Mouse (Mus musculus) C2C12 (cell line): ENCODE results near the gene Msi2. TPM values are rescaled to one million over a fixed set of nuclear protein-coding genes. Genes with fewer than 3 reads are reported as not detected.

Experiments used
- H3K27me3 ChIP-seq: one replicate; pipeline ENCODE4 v1.6.1; 2011; ENCODE audit not compliant: control insufficient read depth, insufficient read depth, insufficient read length
- H3K36me3 ChIP-seq: one replicate; pipeline ENCODE4 v1.6.1; 2011; ENCODE audit not compliant: control insufficient read depth, insufficient read depth
- H3K4me3 ChIP-seq: one replicate; pipeline ENCODE4 v1.5.1; 2011; ENCODE audit warnings: mild to moderate bottlenecking, control low read depth; ENCODE audit not compliant: poor library complexity, insufficient read depth, severe bottlenecking
- H3K79me2 ChIP-seq: one replicate; pipeline ENCODE4 v1.6.1; 2011; ENCODE audit not compliant: control insufficient read depth, insufficient read depth
- H3K79me3 ChIP-seq: one replicate; pipeline ENCODE4 v1.6.1; 2011; ENCODE audit warnings: low read depth, control low read depth
- H3ac ChIP-seq: one replicate; pipeline ENCODE3; 2011; ENCODE audit warnings: low read depth; ENCODE audit not compliant: control insufficient read depth, insufficient read length
- CEBPB ChIP-seq: IDR thresholded peaks from one replicate; pipeline ENCODE4 v1.6.1; 2011; ENCODE audit warnings: low read depth, mild to moderate bottlenecking, control low read depth, moderate library complexity
- CTCF ChIP-seq: IDR thresholded peaks from one replicate; pipeline ENCODE4 v1.5.1; 2011; ENCODE audit not compliant: control insufficient read depth, insufficient read depth, insufficient read length
- FOSL1 ChIP-seq: IDR thresholded peaks from one replicate; pipeline ENCODE4 v1.8.0; 2011; ENCODE audit warnings: mild to moderate bottlenecking, low read length; ENCODE audit not compliant: poor library complexity, insufficient read depth, severe bottlenecking
- MAX ChIP-seq: IDR thresholded peaks from one replicate; pipeline ENCODE4 v1.6.1; 2011; ENCODE audit warnings: mild to moderate bottlenecking, control low read depth
- MYOD1 ChIP-seq: IDR thresholded peaks from one replicate; pipeline ENCODE4 v1.6.1; 2011; ENCODE audit warnings: low read depth; ENCODE audit not compliant: control insufficient read depth, insufficient read length
- MYOG ChIP-seq: IDR thresholded peaks from one replicate; pipeline ENCODE4 v1.6.1; 2011; ENCODE audit not compliant: control insufficient read depth, insufficient read length; ENCODE audit errors: extremely low read depth
- USF1 ChIP-seq: IDR thresholded peaks from one replicate; pipeline ENCODE4 v1.6.1; 2011; ENCODE audit warnings: low read depth, mild to moderate bottlenecking, control low read depth, moderate library complexity
- polyA plus RNA-seq: library from polyadenylated mRNA; unstranded; fragments of >200 nt; fragmentation: generic; extraction: Trizol; gene quantifications from one replicate; pipeline ENCODE4 v1.2.1, GENCODE M21; 2012; ENCODE audit warnings: missing spikeins

The Msi2 gene
- polyA plus RNA-seq, 1 experiment = 8.4 TPM

GRCm38 (mm10) chr11:88441871-88442740 lies 276.2 kb downstream of the Msi2 start:
- no peaks in the 10 kb centered on the region for H3K79me2 ChIP-seq
- H3ac ChIP-seq = no peak overlapping the region
- H3K27me3 ChIP-seq = no peaks in the 10 kb centered on the region
- no peaks in the 10 kb centered on the region for H3K79me3 ChIP-seq
- H3K36me3 ChIP-seq = no peaks in the 10 kb centered on the region
- TF ChIP-seq MYOD1 (no peak), FOSL1 (no peak), MAX (no peak), USF1 (no peak)
- no peak overlapping the region for H3K4me3 ChIP-seq

- Histone ChIP-seq H3K36me3 (no peaks in the 10 kb centered on the region), H3K4me3 (no peak overlapping the region), H3K79me3 (no peaks in the 10 kb centered on the region), H3ac (no peak overlapping the region), H3K27me3 (no peaks in the 10 kb centered on the region), H3K79me2 (no peaks in the 10 kb centered on the region)
- TF ChIP-seq FOSL1 = no peak
- no peak for TF ChIP-seq MYOD1
- TF ChIP-seq CTCF = no peak
- no peak for TF ChIP-seq MYOG
- no peak for TF ChIP-seq CEBPB
- TF ChIP-seq USF1 = no peak
- TF ChIP-seq MAX = no peak
These were observed 279.7 kb downstream of the Msi2 start for GRCm38 (mm10) chr11:88438659-88439058.

- no peaks in the 10 kb centered on the region for H3K79me2 ChIP-seq
- H3ac ChIP-seq = no peak overlapping the region
- no peak for TF ChIP-seq CEBPB
- no peak for TF ChIP-seq USF1
- no peak for TF ChIP-seq MYOD1
- TF ChIP-seq CTCF = no peak
- TF ChIP-seq FOSL1 = no peak
- no peak for TF ChIP-seq MYOG
- TF ChIP-seq MAX = no peak
- H3K4me3 ChIP-seq = no peak overlapping the region
- no peaks in the 10 kb centered on the region for H3K27me3 ChIP-seq
- H3K36me3 ChIP-seq = no peaks in the 10 kb centered on the region
- no peaks in the 10 kb centered on the region for H3K79me3 ChIP-seq
These were observed 281.7 kb downstream of the Msi2 start for GRCm38 (mm10) chr11:88436596-88436995.

GRCm38 (mm10) chr11:88435543-88435942 lies 282.8 kb downstream of the Msi2 start:
- Histone ChIP-seq H3ac (no peak overlapping the region), H3K4me3 (no peak overlapping the region), H3K79me2 (no peaks in the 10 kb centered on the region), H3K27me3 (no peaks in the 10 kb centered on the region), H3K79me3 (no peaks in the 10 kb centered on the region), H3K36me3 (no peaks in the 10 kb centered on the region)
- TF ChIP-seq MYOD1 (no peak), CTCF (no peak), FOSL1 (no peak), USF1 (no peak), MAX (no peak)

- TF ChIP-seq MYOG (no peak), MAX (no peak), USF1 (no peak), MYOD1 (no peak), CEBPB (no peak), CTCF (no peak), FOSL1 (no peak)
These were observed 286.7 kb downstream of the Msi2 start for GRCm38 (mm10) chr11:88431363-88432269.

More at GRCm38 (mm10) chr11:88431363-88432269, 286.7 kb downstream of the Msi2 start:
- Histone ChIP-seq H3K36me3 (no peaks in the 10 kb centered on the region), H3K27me3 (no peaks in the 10 kb centered on the region), H3K79me2 (no peaks in the 10 kb centered on the region), H3ac (no peak overlapping the region), H3K79me3 (no peaks in the 10 kb centered on the region), H3K4me3 (no peak overlapping the region)
